Mouse (Mus musculus) MEL (cell line): ENCODE measurements around the gene Oxt. TPM values are rescaled to one million over a fixed set of nuclear protein-coding genes. Genes with fewer than 3 reads are reported as not detected.

ENCODE experiments used
- DNase-seq: peaks from one replicate; pipeline ENCODE4 v3.0.0; 2011; ENCODE audit warnings: low read depth, low spot score
- H3K27ac ChIP-seq: 2 replicates; pipeline ENCODE4 v1.5.1; 2012; ENCODE audit warnings: low read depth, mild to moderate bottlenecking, control low read depth, low read length, moderate library complexity; ENCODE audit not compliant: control insufficient read depth
- H3K27me3 ChIP-seq, 2 experiments: fragments of 150-350 bp in 1 of 2; sonication (generic) in 1 of 2; 2 replicates each; pipeline ENCODE4 v1.6.1; 2012; ENCODE audit warnings: low read length in 2 of 2, mild to moderate bottlenecking in 2 of 2, improper control_type of control experiment in 1 of 2, moderate library complexity in 1 of 2; ENCODE audit not compliant: insufficient read depth in 2 of 2, control insufficient read depth in 1 of 2
- H3K36me3 ChIP-seq, 2 experiments: 2 replicates each; pipeline ENCODE4 v1.6.1; 2012 to 2014; ENCODE audit warnings: low read length in 2 of 2, improper control_type of control experiment in 1 of 2, inconsistent platforms in 1 of 2, mild to moderate bottlenecking in 1 of 2; ENCODE audit not compliant: insufficient read depth in 2 of 2, control insufficient read depth in 1 of 2
- H3K4me1 ChIP-seq, 2 experiments: fragments of 150-350 bp in 1 of 2; sonication (generic) in 1 of 2; 2 replicates each; pipeline ENCODE4 v1.6.1; 2012; ENCODE audit warnings: low read length in 2 of 2, improper control_type of control experiment in 1 of 2, mild to moderate bottlenecking in 1 of 2; ENCODE audit not compliant: insufficient read depth in 2 of 2, control insufficient read depth in 1 of 2
- H3K4me3 ChIP-seq, 2 experiments: fragments of 150-350 bp in 1 of 2; sonication (generic) in 1 of 2; 2 replicates each; pipeline ENCODE4 v1.5.1; 2012; ENCODE audit warnings: low read depth in 2 of 2, low read length in 2 of 2, mild to moderate bottlenecking in 2 of 2, moderate library complexity in 2 of 2, control low read depth in 1 of 2, improper control_type of control experiment in 1 of 2; ENCODE audit not compliant: control insufficient read depth in 1 of 2, insufficient read depth in 1 of 2
- H3K79me2 ChIP-seq: 2 replicates; pipeline ENCODE4 v1.6.1; 2012; ENCODE audit warnings: mild to moderate bottlenecking, low read length, moderate library complexity; ENCODE audit not compliant: control insufficient read depth, poor library complexity, insufficient read depth
- H3K9ac ChIP-seq: 2 replicates; pipeline ENCODE4 v1.6.1; 2012; ENCODE audit warnings: low read depth, mild to moderate bottlenecking, control low read depth, low read length, moderate library complexity; ENCODE audit not compliant: control insufficient read depth, poor library complexity, severe bottlenecking
- H3K9me3 ChIP-seq: fragments of 150-350 bp; sonication (generic); replicated peaks from 2 replicates; pipeline ENCODE4 v1.6.1; 2012; ENCODE audit warnings: mild to moderate bottlenecking, low read length, improper control_type of control experiment, moderate library complexity; ENCODE audit not compliant: insufficient read depth
- BHLHE40 ChIP-seq: IDR thresholded peaks from 2 replicates; pipeline ENCODE4 v1.6.1; 2012; ENCODE audit warnings: low read depth, mild to moderate bottlenecking, inconsistent platforms, low read length, improper control_type of control experiment, borderline replicate concordance
- CHD1 ChIP-seq: IDR thresholded peaks from 2 replicates; pipeline ENCODE4 v1.6.1; 2012; ENCODE audit warnings: low read depth, mild to moderate bottlenecking, inconsistent platforms, low read length, improper control_type of control experiment
- CHD2 ChIP-seq: IDR thresholded peaks from 2 replicates; pipeline ENCODE4 v1.6.1; 2011; ENCODE audit warnings: low read length, improper control_type of control experiment
- CTCF ChIP-seq, 3 experiments: IDR thresholded peaks in 2 of 3; conservative IDR thresholded peaks in 1 of 3; 2 replicates each; pipeline ENCODE4 v1.5.1; 2011 to 2012; ENCODE audit warnings: low read length in 3 of 3, low read depth in 2 of 3, mild to moderate bottlenecking in 2 of 3, improper control_type of control experiment in 1 of 3, inconsistent platforms in 1 of 3, mixed read lengths in 1 of 3, moderate library complexity in 1 of 3; ENCODE audit not compliant: control insufficient read depth in 1 of 3, insufficient read depth in 1 of 3, poor library complexity in 1 of 3, severe bottlenecking in 1 of 3
- E2F4 ChIP-seq: IDR thresholded peaks from 2 replicates; pipeline ENCODE4 v1.6.1; 2011; ENCODE audit warnings: low read depth, low read length, improper control_type of control experiment, borderline replicate concordance
- ELF1 ChIP-seq: IDR thresholded peaks from 2 replicates; pipeline ENCODE4 v1.6.1; 2014; ENCODE audit warnings: low read depth, mild to moderate bottlenecking, inconsistent platforms, low read length, improper control_type of control experiment, moderate library complexity
- EP300 ChIP-seq, 2 experiments: IDR thresholded peaks; 2 replicates each; pipeline ENCODE4 v1.6.1; 2011; ENCODE audit warnings: improper control_type of control experiment in 2 of 2, low read length in 2 of 2, low read depth in 1 of 2, mild to moderate bottlenecking in 1 of 2
- ETS1 ChIP-seq: IDR thresholded peaks from 2 replicates; pipeline ENCODE4 v1.6.1; 2012; ENCODE audit warnings: low read depth, mild to moderate bottlenecking, inconsistent platforms, low read length, improper control_type of control experiment, moderate library complexity
- GABPA ChIP-seq: IDR thresholded peaks from 2 replicates; pipeline ENCODE4 v1.6.1; 2012; ENCODE audit warnings: low read depth, mild to moderate bottlenecking, inconsistent platforms, low read length, improper control_type of control experiment, moderate library complexity
- GATA1 ChIP-seq: IDR thresholded peaks from 2 replicates; pipeline ENCODE4 v1.6.1; 2011; ENCODE audit warnings: low read depth, low read length, improper control_type of control experiment
- HCFC1 ChIP-seq: IDR thresholded peaks from 2 replicates; pipeline ENCODE4 v1.6.1; 2012; ENCODE audit warnings: low read depth, mild to moderate bottlenecking, inconsistent platforms, low read length, improper control_type of control experiment, moderate library complexity
- JUND ChIP-seq: IDR thresholded peaks from 2 replicates; pipeline ENCODE4 v1.6.1; 2011; ENCODE audit warnings: low read depth, mild to moderate bottlenecking, improper control_type of control experiment, low read length
- KAT2A ChIP-seq: conservative IDR thresholded peaks from 2 replicates; pipeline ENCODE4 v1.6.1; 2012; ENCODE audit warnings: low read depth, low read length, improper control_type of control experiment, inconsistent platforms
- MAFK ChIP-seq: IDR thresholded peaks from 2 replicates; pipeline ENCODE4 v1.6.1; 2011; ENCODE audit warnings: low read depth, mild to moderate bottlenecking, low read length, improper control_type of control experiment, borderline replicate concordance
- MAX ChIP-seq: IDR thresholded peaks from 2 replicates; pipeline ENCODE4 v1.6.1; 2011; ENCODE audit warnings: low read length, improper control_type of control experiment
- MAZ ChIP-seq: IDR thresholded peaks from 2 replicates; pipeline ENCODE4 v1.6.1; 2012; ENCODE audit warnings: low read depth, mild to moderate bottlenecking, inconsistent platforms, low read length, improper control_type of control experiment
- MEF2A ChIP-seq: IDR thresholded peaks from 2 replicates; pipeline ENCODE4 v1.6.1; 2014; ENCODE audit warnings: low read depth, mild to moderate bottlenecking, inconsistent platforms, low read length, improper control_type of control experiment; ENCODE audit not compliant: poor library complexity, insufficient replicate concordance, severe bottlenecking; ENCODE audit errors: extremely low read depth
- MXI1 ChIP-seq: IDR thresholded peaks from 2 replicates; pipeline ENCODE4 v1.6.1; 2011; ENCODE audit warnings: mild to moderate bottlenecking, low read depth, low read length, improper control_type of control experiment
- MYB ChIP-seq: IDR thresholded peaks from 2 replicates; pipeline ENCODE4 v1.6.1; 2011; ENCODE audit warnings: mild to moderate bottlenecking, low read depth, low read length, improper control_type of control experiment
- MYC ChIP-seq: IDR thresholded peaks from 2 replicates; pipeline ENCODE4 v1.6.1; 2011; ENCODE audit warnings: low read depth, mild to moderate bottlenecking, low read length, improper control_type of control experiment, moderate library complexity
- NELFE ChIP-seq: IDR thresholded peaks from 2 replicates; pipeline ENCODE4 v1.6.1; 2011; ENCODE audit warnings: low read depth, low read length, improper control_type of control experiment
- NRF1 ChIP-seq: IDR thresholded peaks from 2 replicates; pipeline ENCODE4 v1.6.1; 2014; ENCODE audit warnings: low read depth, mild to moderate bottlenecking, inconsistent platforms, low read length, improper control_type of control experiment, moderate library complexity; ENCODE audit not compliant: poor library complexity, insufficient read depth, severe bottlenecking
- POLR2A ChIP-seq, 2 experiments: IDR thresholded peaks; 2 replicates each; pipeline ENCODE4 v1.6.1; 2011 to 2012; ENCODE audit warnings: low read length in 2 of 2, mild to moderate bottlenecking in 2 of 2, control low read depth in 1 of 2, improper control_type of control experiment in 1 of 2, low read depth in 1 of 2, moderate library complexity in 1 of 2; ENCODE audit not compliant: control insufficient read depth in 1 of 2, insufficient read depth in 1 of 2, poor library complexity in 1 of 2
- POLR2AphosphoS2 ChIP-seq: IDR thresholded peaks from 2 replicates; pipeline ENCODE4 v1.6.1; 2011; ENCODE audit warnings: low read length, improper control_type of control experiment
- POLR2AphosphoS5 ChIP-seq: IDR thresholded peaks from 2 replicates; pipeline ENCODE4 v1.6.1; 2012; ENCODE audit warnings: low read depth, borderline replicate concordance, mild to moderate bottlenecking, inconsistent platforms, low read length, moderate library complexity, mixed read lengths
- RAD21 ChIP-seq: IDR thresholded peaks from 2 replicates; pipeline ENCODE4 v1.6.1; 2011; ENCODE audit warnings: mild to moderate bottlenecking, low read depth, low read length, improper control_type of control experiment
- RCOR1 ChIP-seq: IDR thresholded peaks from 2 replicates; pipeline ENCODE4 v1.6.1; 2012; ENCODE audit warnings: low read depth, mild to moderate bottlenecking, inconsistent platforms, low read length, improper control_type of control experiment
- SIN3A ChIP-seq: IDR thresholded peaks from 2 replicates; pipeline ENCODE4 v1.6.1; 2012; ENCODE audit warnings: low read length, improper control_type of control experiment, inconsistent platforms
- SMC3 ChIP-seq: IDR thresholded peaks from 2 replicates; pipeline ENCODE4 v1.6.1; 2011; ENCODE audit warnings: low read depth, low read length, improper control_type of control experiment
- TAL1 ChIP-seq: IDR thresholded peaks from 2 replicates; pipeline ENCODE4 v1.6.1; 2012; ENCODE audit warnings: mild to moderate bottlenecking, inconsistent platforms, low read length, moderate library complexity, mixed read lengths
- TBP ChIP-seq: IDR thresholded peaks from 2 replicates; pipeline ENCODE4 v1.8.0; 2011; ENCODE audit warnings: low read depth, low read length, improper control_type of control experiment
- TCF12 ChIP-seq: IDR thresholded peaks from 2 replicates; pipeline ENCODE4 v1.6.1; 2014; ENCODE audit warnings: low read depth, mild to moderate bottlenecking, inconsistent platforms, low read length, improper control_type of control experiment, moderate library complexity
- UBTF ChIP-seq: IDR thresholded peaks from 2 replicates; pipeline ENCODE4 v1.6.1; 2012; ENCODE audit warnings: low read depth, mild to moderate bottlenecking, inconsistent platforms, low read length, improper control_type of control experiment, moderate library complexity, borderline replicate concordance; ENCODE audit not compliant: insufficient read depth
- USF1 ChIP-seq: IDR thresholded peaks from 2 replicates; pipeline ENCODE4 v1.6.1; 2014; ENCODE audit warnings: low read depth, mild to moderate bottlenecking, inconsistent platforms, low read length, improper control_type of control experiment, moderate library complexity
- ZC3H11A ChIP-seq: IDR thresholded peaks from 2 replicates; pipeline ENCODE4 v1.6.1; 2012; ENCODE audit warnings: low read depth, mild to moderate bottlenecking, inconsistent platforms, low read length, improper control_type of control experiment
- ZKSCAN1 ChIP-seq: IDR thresholded peaks from 2 replicates; pipeline ENCODE4 v1.6.1; 2012; ENCODE audit warnings: low read depth, mild to moderate bottlenecking, inconsistent platforms, low read length, improper control_type of control experiment, moderate library complexity
- ZMIZ1 ChIP-seq: IDR thresholded peaks from 2 replicates; pipeline ENCODE4 v1.6.1; 2012; ENCODE audit warnings: low read depth, mild to moderate bottlenecking, inconsistent platforms, low read length, improper control_type of control experiment, moderate library complexity
- ZNF384 ChIP-seq: IDR thresholded peaks from 2 replicates; pipeline ENCODE4 v1.6.1; 2012; ENCODE audit warnings: low read depth, mild to moderate bottlenecking, inconsistent platforms, low read length, improper control_type of control experiment
- polyA plus RNA-seq, 2 experiments: library from polyadenylated mRNA; stranded (reverse) in 1 of 2; unstranded in 1 of 2; fragments of >175 nt in 1 of 2; fragments of >200 nt in 1 of 2; gene quantifications; 2 replicates each; pipeline versions ENCODE4 v1.2.1 to v1.2.4; 2012; ENCODE audit warnings: low replicate concordance in 2 of 2, low read depth in 1 of 2; ENCODE audit not compliant: insufficient read length in 2 of 2, insufficient read depth in 1 of 2, missing spikeins in 1 of 2
- total RNA-seq: library from RNA; depleted of rRNA; stranded (reverse); fragments of 300-350 nt; gene quantifications from 2 replicates; pipeline ENCODE4 v1.2.3, GENCODE M21; 2012

Gene Oxt
- total and polyA plus RNA-seq, 3 experiments = 0.14 TPM; not detected in 2

GRCm38 (mm10) chr2:130597601-130598010, 21.6 kb downstream of the Oxt start:
- peaks cover 0 to 36% of the 10 kb centered on the region in 2 experiments for H3K36me3 ChIP-seq
- peak; percentile 43; the same call in 1 of the 2 replicates for TF ChIP-seq MYC
- TF ChIP-seq MAX = no peak
- no peak for TF ChIP-seq CHD1
- no peak for TF ChIP-seq NELFE
- TF ChIP-seq KAT2A = no peak
- TF ChIP-seq GABPA = no peak
- no peak for TF ChIP-seq ZMIZ1
- no peak for TF ChIP-seq CHD2
- TF ChIP-seq EP300 (IDR thresholded peaks at IDR 0.05; ENCODE audit: low read depth in 1 of 2, low read length in 2 of 2) = peak; percentile 96
- peak; percentile 46; the same call in 1 of the 2 replicates for TF ChIP-seq MAFK
- no peak for TF ChIP-seq MEF2A
- TF ChIP-seq ZNF384 = no peak
- TF ChIP-seq ELF1 = peak; percentile 9; the same call in 1 of the 2 replicates
- TF ChIP-seq UBTF = no peak
- peak; percentile 76; the same call in 1 of the 2 replicates for TF ChIP-seq BHLHE40
- no peak for TF ChIP-seq POLR2AphosphoS5
- no peak for TF ChIP-seq JUND
- peak; percentile 29 for TF ChIP-seq RAD21
- peak; percentile 98 for TF ChIP-seq TCF12
- peak; percentile 98 for TF ChIP-seq GATA1
- peak; percentile 97 for TF ChIP-seq RCOR1
- no peak for TF ChIP-seq HCFC1
- no peak for TF ChIP-seq ZKSCAN1
- no peak for TF ChIP-seq MYB
- TF ChIP-seq CTCF (IDR thresholded peaks at IDR 0.05 in 2 of 3, conservative IDR thresholded peaks at IDR 0.05 in 1 of 3; ENCODE audit: control insufficient read depth in 1 of 3, insufficient read depth in 1 of 3, low read depth in 2 of 3, low read length in 3 of 3, poor library complexity in 1 of 3, severe bottlenecking in 1 of 3) = peak; percentile 30 to 78 (median 56); a peak in 5 of 6 replicates
- no peak for TF ChIP-seq USF1
- TF ChIP-seq MAZ = no peak
- no peak for TF ChIP-seq TBP
- TF ChIP-seq NRF1 = no peak
- TF ChIP-seq SMC3 = peak; percentile 33
- peak; percentile 92 for TF ChIP-seq ETS1
- TF ChIP-seq POLR2AphosphoS2 = no peak
- TF ChIP-seq E2F4 = no peak
- TF ChIP-seq TAL1 = peak; percentile 72
- TF ChIP-seq ZC3H11A = no peak
- no peak for TF ChIP-seq POLR2A (IDR thresholded peaks at IDR 0.05; ENCODE audit: control insufficient read depth in 1 of 2, insufficient read depth in 1 of 2, low read depth in 1 of 2, low read length in 2 of 2, poor library complexity in 1 of 2)
- TF ChIP-seq MXI1 = peak; percentile 27; the same call in 1 of the 2 replicates
- TF ChIP-seq SIN3A = peak; percentile 62

More at GRCm38 (mm10) chr2:130597601-130598010, 21.6 kb downstream of the Oxt start:
- H3K4me1 ChIP-seq = peaks cover 27 to 34% of the 10 kb centered on the region in 2 experiments
- peak; percentile 81 for DNase-seq
- no peak overlapping the region for H3K9ac ChIP-seq
- no peak overlapping the region for H3K4me3 ChIP-seq
- no peaks in the 10 kb centered on the region for H3K79me2 ChIP-seq
- no peaks in the 10 kb centered on the region for H3K27me3 ChIP-seq
- H3K27ac ChIP-seq = peak overlapping the region; percentile 46
- no peaks in the 10 kb centered on the region for H3K9me3 ChIP-seq
